Mouse (Mus musculus): ENCODE measurements at regions not wholly inside any gene's neighbourhood (a gene's known extent, or its start where the extent isn't known, plus 50 kb on each side); places are given as distances from the start of the nearest gene placed in this dataset.

DNA sequence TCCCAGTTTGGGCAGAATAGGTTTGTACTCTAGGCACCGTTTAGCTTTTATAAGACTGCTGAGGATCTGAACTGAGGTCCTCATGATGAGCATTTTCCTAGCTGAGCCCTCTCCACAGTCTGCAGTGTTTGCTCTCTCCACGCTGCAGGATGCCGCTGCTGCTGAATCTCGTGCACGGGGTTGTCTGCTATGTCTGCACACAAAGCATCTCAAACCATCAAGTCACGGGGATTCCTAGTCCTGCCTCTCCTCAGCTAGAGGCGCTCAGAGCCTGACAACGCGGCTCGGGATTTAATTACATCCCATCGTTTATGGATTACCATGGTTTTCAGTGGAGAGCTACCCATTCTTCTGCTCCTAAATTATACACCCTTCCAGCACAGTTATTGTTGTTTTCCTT, 175.6 kb downstream of the Rnf144b start:
- Histone ChIP-seq H3K9ac (ENCODE audit: low read depth, low read length) (no peak overlapping the region), H3K4me2 (no peak overlapping the region), H3K4me3 (ENCODE audit: low read depth, low read length) (no peak overlapping the region), H3K4me1 (replicated peaks; ENCODE audit: control insufficient read depth, insufficient read depth, low read length) (no peaks in the 10 kb centered on the region), H3K27me3 (replicated peaks; ENCODE audit: control insufficient read depth, insufficient read depth, low read length) (no peaks in the 10 kb centered on the region), H3K36me3 (ENCODE audit: control insufficient read depth, insufficient read depth, low read length) (no peaks in the 10 kb centered on the region), H3K9me3 (ENCODE audit: control insufficient read depth, low read length) (no peaks in the 10 kb centered on the region), H3K27ac (ENCODE audit: low read depth, low read length) (no peak overlapping the region)
- no peak for ATAC-seq (replicated peaks; ENCODE audit: low FRiP score)
- 77% methylated on average over 11 of the region's 11 CpGs for WGBS
- no peak for DNase-seq (ENCODE audit: low spot score)

DNA sequence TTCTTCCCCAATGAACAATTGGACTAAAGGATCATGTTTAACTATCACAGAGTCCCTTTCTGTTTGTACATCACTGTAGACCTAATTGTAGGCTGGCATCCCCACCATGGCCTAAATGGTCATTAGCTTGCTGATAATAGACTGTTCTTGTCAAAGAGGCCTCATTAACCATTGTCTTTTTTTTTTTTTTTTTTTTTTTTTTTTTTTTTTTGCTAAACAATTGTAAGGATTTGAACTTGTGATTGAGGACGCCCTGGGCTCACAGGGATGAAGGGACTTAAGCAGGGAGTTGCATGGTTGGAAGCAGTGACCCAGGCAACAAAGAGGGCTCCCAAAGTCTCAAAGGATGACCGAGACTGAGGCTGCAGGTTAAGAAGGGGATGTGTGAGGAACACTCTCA, 178.0 kb downstream of the Rnf144b start:
- H3K4me1 ChIP-seq (replicated peaks; ENCODE audit: control insufficient read depth, insufficient read depth, low read length): no peaks in the 10 kb centered on the region
- DNase-seq (ENCODE audit: low spot score): no peak
- WGBS: 63% methylated on average over 2 of the region's 2 CpGs

DNA sequence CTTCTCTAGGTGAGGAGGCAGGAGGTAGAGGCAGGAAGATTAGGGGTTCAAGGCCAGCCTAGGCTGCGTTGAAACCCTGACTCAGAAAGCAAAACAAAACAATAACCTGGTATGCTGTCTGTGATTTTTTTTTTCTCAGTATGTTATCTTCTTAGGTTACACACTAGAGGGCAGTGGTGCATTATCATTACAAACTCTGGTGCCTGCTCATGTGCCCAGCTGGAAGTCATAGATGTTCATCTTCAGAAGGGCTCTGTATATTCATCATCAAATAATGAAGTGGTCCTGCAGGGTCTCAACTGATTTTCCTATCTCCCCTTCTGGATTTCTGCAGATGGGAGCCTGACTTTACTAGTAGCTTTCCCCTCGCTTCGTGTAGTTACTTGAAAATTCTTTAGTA, 178.6 kb downstream of the Rnf144b start:
- Histone ChIP-seq H3K9me3 (ENCODE audit: control insufficient read depth, low read length) (no peaks in the 10 kb centered on the region), H3K27ac (ENCODE audit: low read depth, low read length) (no peak overlapping the region), H3K4me1 (replicated peaks; ENCODE audit: control insufficient read depth, insufficient read depth, low read length) (no peaks in the 10 kb centered on the region), H3K36me3 (ENCODE audit: control insufficient read depth, insufficient read depth, low read length) (no peaks in the 10 kb centered on the region), H3K4me2 (no peak overlapping the region), H3K4me3 (ENCODE audit: low read depth, low read length) (no peak overlapping the region), H3K27me3 (replicated peaks; ENCODE audit: control insufficient read depth, insufficient read depth, low read length) (no peaks in the 10 kb centered on the region), H3K9ac (ENCODE audit: low read depth, low read length) (no peak overlapping the region)
- WGBS: 59% methylated on average over 3 of the region's 3 CpGs
- ATAC-seq (replicated peaks; ENCODE audit: low FRiP score): no peak
- DNase-seq (ENCODE audit: low spot score): no peak

More for the DNA sequence above, 178.0 kb downstream of the Rnf144b start:
- Histone ChIP-seq H3K4me2 (no peak overlapping the region), H3K27ac (ENCODE audit: low read depth, low read length) (no peak overlapping the region), H3K36me3 (ENCODE audit: control insufficient read depth, insufficient read depth, low read length) (no peaks in the 10 kb centered on the region), H3K9me3 (ENCODE audit: control insufficient read depth, low read length) (no peaks in the 10 kb centered on the region), H3K27me3 (replicated peaks; ENCODE audit: control insufficient read depth, insufficient read depth, low read length) (no peaks in the 10 kb centered on the region), H3K9ac (ENCODE audit: low read depth, low read length) (no peak overlapping the region), H3K4me3 (ENCODE audit: low read depth, low read length) (no peak overlapping the region)
- no peak for ATAC-seq (replicated peaks; ENCODE audit: low FRiP score)

- DNase-seq (ENCODE audit: low spot score): no peak
- no peak overlapping the region for H3K9ac ChIP-seq (ENCODE audit: low read depth, low read length)
- no peaks in the 10 kb centered on the region for H3K9me3 ChIP-seq (ENCODE audit: control insufficient read depth, low read length)
- ATAC-seq (replicated peaks; ENCODE audit: low FRiP score): no peak
- H3K27ac ChIP-seq (ENCODE audit: low read depth, low read length): no peak overlapping the region
- H3K4me1 ChIP-seq (replicated peaks; ENCODE audit: control insufficient read depth, insufficient read depth, low read length): no peaks in the 10 kb centered on the region
- no peak overlapping the region for H3K4me2 ChIP-seq
- no peak overlapping the region for H3K4me3 ChIP-seq (ENCODE audit: low read depth, low read length)
- H3K36me3 ChIP-seq (ENCODE audit: control insufficient read depth, insufficient read depth, low read length): no peaks in the 10 kb centered on the region
- no peaks in the 10 kb centered on the region for H3K27me3 ChIP-seq (replicated peaks; ENCODE audit: control insufficient read depth, insufficient read depth, low read length)
- WGBS: 76% methylated on average over 6 of the region's 6 CpGs
Measured at GRCm38 (mm10) chr13:47309492-47309891, 187.0 kb downstream of the Rnf144b start.

DNA sequence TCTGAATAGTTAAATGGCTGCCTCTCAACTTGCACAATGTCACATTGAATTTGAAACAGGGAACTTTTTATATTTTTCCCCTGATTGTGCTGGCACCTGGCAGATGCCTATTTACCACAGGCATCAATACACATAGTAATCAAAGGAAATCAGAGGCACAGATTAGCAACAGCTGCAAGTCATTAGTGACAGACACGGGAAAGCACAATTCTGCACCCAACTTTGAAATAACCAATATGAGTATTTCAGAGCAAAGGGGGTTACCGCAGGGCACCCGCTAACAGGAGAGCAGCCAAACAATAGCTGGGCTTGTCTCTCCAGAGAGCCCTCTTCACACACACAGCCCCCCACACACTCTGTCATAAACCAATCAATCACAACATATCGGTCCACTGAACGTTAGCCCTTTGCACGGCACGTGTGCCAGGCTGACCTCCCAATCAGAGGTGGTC, 188.3 kb downstream of the Rnf144b start:
- Histone ChIP-seq H3K36me3 (ENCODE audit: control insufficient read depth, insufficient read depth, low read length) (no peaks in the 10 kb centered on the region), H3K9me3 (ENCODE audit: control insufficient read depth, low read length) (no peaks in the 10 kb centered on the region), H3K27me3 (replicated peaks; ENCODE audit: control insufficient read depth, insufficient read depth, low read length) (no peaks in the 10 kb centered on the region), H3K4me1 (replicated peaks; ENCODE audit: control insufficient read depth, insufficient read depth, low read length) (no peaks in the 10 kb centered on the region), H3K4me2 (no peak overlapping the region), H3K4me3 (ENCODE audit: low read depth, low read length) (no peak overlapping the region), H3K27ac (ENCODE audit: low read depth, low read length) (no peak overlapping the region), H3K9ac (ENCODE audit: low read depth, low read length) (no peak overlapping the region)
- WGBS: 65% methylated on average over 7 of the region's 7 CpGs
- ATAC-seq (replicated peaks; ENCODE audit: low FRiP score): no peak
- DNase-seq (ENCODE audit: low spot score): no peak

DNA sequence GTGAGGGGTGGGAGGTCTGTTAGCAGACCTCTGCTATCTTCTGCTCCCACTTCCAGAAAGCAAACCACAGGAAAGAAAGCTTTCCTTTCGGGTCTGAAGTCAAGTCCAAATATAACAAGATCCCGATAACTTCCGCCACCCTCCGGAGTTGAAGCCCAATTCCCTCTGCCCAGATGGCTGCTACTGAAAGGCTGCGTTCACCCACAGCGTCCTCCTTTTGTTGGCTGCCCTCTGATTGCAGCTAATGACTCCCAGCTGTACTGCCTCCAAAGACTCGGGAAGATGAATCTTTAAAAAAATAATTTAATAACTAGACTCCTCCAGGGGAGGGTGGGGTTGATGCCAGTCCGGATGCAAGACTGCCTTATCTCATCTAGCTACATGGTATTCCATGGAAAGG, 197.1 kb downstream of the Rnf144b start:
- Histone ChIP-seq H3K9ac (ENCODE audit: low read depth, low read length) (no peak overlapping the region), H3K27me3 (replicated peaks; ENCODE audit: control insufficient read depth, insufficient read depth, low read length) (no peaks in the 10 kb centered on the region), H3K9me3 (ENCODE audit: control insufficient read depth, low read length) (no peaks in the 10 kb centered on the region), H3K4me1 (replicated peaks; ENCODE audit: control insufficient read depth, insufficient read depth, low read length) (no peaks in the 10 kb centered on the region), H3K4me3 (ENCODE audit: low read depth, low read length) (no peak overlapping the region), H3K27ac (ENCODE audit: low read depth, low read length) (no peak overlapping the region), H3K36me3 (ENCODE audit: control insufficient read depth, insufficient read depth, low read length) (no peaks in the 10 kb centered on the region), H3K4me2 (no peak overlapping the region)
- 46% methylated on average over 8 of the region's 8 CpGs for WGBS
- no peak for DNase-seq (ENCODE audit: low spot score)
- ATAC-seq (replicated peaks; ENCODE audit: low FRiP score): no peak

- Histone ChIP-seq H3K9me3 (ENCODE audit: control insufficient read depth, low read length) (no peaks in the 10 kb centered on the region), H3K9ac (ENCODE audit: low read depth, low read length) (no peak overlapping the region), H3K4me3 (ENCODE audit: low read depth, low read length) (no peak overlapping the region), H3K27ac (ENCODE audit: low read depth, low read length) (no peak overlapping the region), H3K4me1 (replicated peaks; ENCODE audit: control insufficient read depth, insufficient read depth, low read length) (no peaks in the 10 kb centered on the region), H3K27me3 (replicated peaks; ENCODE audit: control insufficient read depth, insufficient read depth, low read length) (no peaks in the 10 kb centered on the region), H3K4me2 (no peak overlapping the region), H3K36me3 (ENCODE audit: control insufficient read depth, insufficient read depth, low read length) (no peaks in the 10 kb centered on the region)
- DNase-seq (ENCODE audit: low spot score) (no peak), ATAC-seq (replicated peaks; ENCODE audit: low FRiP score) (no peak)
- 76% methylated on average over 1 of the region's 1 CpGs for WGBS
Measured at GRCm38 (mm10) chr13:47321876-47322275, 199.4 kb downstream of the Rnf144b start.

GRCm38 (mm10) chr13:47335996-47336684, 213.7 kb downstream of the Rnf144b start:
- Histone ChIP-seq H3K4me3 (ENCODE audit: low read depth, low read length) (no peak overlapping the region), H3K27me3 (replicated peaks; ENCODE audit: control insufficient read depth, insufficient read depth, low read length) (no peaks in the 10 kb centered on the region), H3K27ac (ENCODE audit: low read depth, low read length) (no peak overlapping the region), H3K36me3 (ENCODE audit: control insufficient read depth, insufficient read depth, low read length) (no peaks in the 10 kb centered on the region), H3K4me2 (no peak overlapping the region), H3K9me3 (ENCODE audit: control insufficient read depth, low read length) (no peaks in the 10 kb centered on the region), H3K4me1 (replicated peaks; ENCODE audit: control insufficient read depth, insufficient read depth, low read length) (no peaks in the 10 kb centered on the region), H3K9ac (ENCODE audit: low read depth, low read length) (no peak overlapping the region)
- DNase-seq (ENCODE audit: low spot score) (no peak), ATAC-seq (replicated peaks; ENCODE audit: low FRiP score) (no peak)
- WGBS: 62% methylated on average over 16 of the region's 16 CpGs

GRCm38 (mm10) chr13:47336865-47337441, 214.5 kb downstream of the Rnf144b start:
- DNase-seq (ENCODE audit: low spot score): no peak
- Histone ChIP-seq H3K9me3 (ENCODE audit: control insufficient read depth, low read length) (no peaks in the 10 kb centered on the region), H3K9ac (ENCODE audit: low read depth, low read length) (no peak overlapping the region), H3K27me3 (replicated peaks; ENCODE audit: control insufficient read depth, insufficient read depth, low read length) (no peaks in the 10 kb centered on the region), H3K4me1 (replicated peaks; ENCODE audit: control insufficient read depth, insufficient read depth, low read length) (no peaks in the 10 kb centered on the region), H3K36me3 (ENCODE audit: control insufficient read depth, insufficient read depth, low read length) (no peaks in the 10 kb centered on the region), H3K4me2 (no peak overlapping the region), H3K27ac (ENCODE audit: low read depth, low read length) (no peak overlapping the region), H3K4me3 (ENCODE audit: low read depth, low read length) (no peak overlapping the region)
- ATAC-seq (replicated peaks; ENCODE audit: low FRiP score): no peak
- 90% methylated on average over 15 of the region's 15 CpGs for WGBS

Data from liver, embryonic 11.5 days (tissue).